Mouse (Mus musculus) forebrain, embryonic 16.5 days (tissue): ENCODE data around the gene Hgfac. TPM values are rescaled to one million over a fixed set of nuclear protein-coding genes. Genes with fewer than 3 reads are reported as not detected.
A peak's percentile ranks its signal among the peaks of the same experiment; 100 is the strongest.

Experiments used
- microRNA-seq: library from miRNA; unstranded; fragments of <30 nt; microRNA quantifications from one replicate; pipeline ENCODE4, GENCODE M21; 2017
- polyA plus RNA-seq: library from polyadenylated mRNA; unstranded; fragments of >200 nt; fragmentation: Nextera tagmentation; extraction: Ambion mirVana; gene quantifications from 2 replicates; pipeline ENCODE4 v1.2.1, GENCODE M21; 2015

The Hgfac gene
- polyA plus RNA-seq, 1 experiment from 2014 or later: 0.56 TPM

Small RNA genes lying within 50 kb of the gene (microRNA-seq; reads per million reads assigned to microRNA genes)
- gene Mir3097: 9.1 reads per million, percentile 28 among the genes with 10 or more reads in this experiment

Other genes starting within 250 kb of the Hgfac start
- 4.9 and 7.2 TPM in 2 replicates for gene Msantd1, start 133.5 kb upstream of the Hgfac start, polyA plus RNA-seq
- gene Rgs12, start 92.1 kb upstream of the Hgfac start, polyA plus RNA-seq: 60.8 and 62.4 TPM in 2 replicates
- gene Dok7, start 15.3 kb downstream of the Hgfac start, polyA plus RNA-seq: 7.0 and 7.8 TPM in 2 replicates
- gene Lrpap1, start 64.3 kb downstream of the Hgfac start, polyA plus RNA-seq: 151 and 155 TPM in 2 replicates
- gene Adra2c, start 236.8 kb downstream of the Hgfac start, polyA plus RNA-seq: 0.65 and 0.71 TPM in 2 replicates